Mouse (Mus musculus) hindlimb bud, embryonic 11.5 days (tissue): Measurements from ENCODE around the gene 2310034G01Rik.

Experiments
- DNase-seq: peaks from one replicate; pipeline ENCODE4 v3.0.0-alpha.2; 2012; ENCODE audit warnings: low read depth, low spot score; ENCODE audit errors: extremely low spot score

Gene 2310034G01Rik

GRCm38 (mm10) chr19:46350168-46350932, at the start of gene 2310034G01Rik:
Gene 2310034G01Rik, minus strand, starts transcription at chr19:46350302.
- no peak for DNase-seq

GRCm38 (mm10) chr19:46399886-46400285, 49.8 kb upstream of the 2310034G01Rik start:
- DNase-seq: no peak

- no peak for DNase-seq
Observed at GRCm38 (mm10) chr19:46399372-46399771, 49.3 kb upstream of the 2310034G01Rik start.

- no peak for DNase-seq
Observed at GRCm38 (mm10) chr19:46398401-46398800, 48.3 kb upstream of the 2310034G01Rik start.

GRCm38 (mm10) chr19:46397436-46398001, 47.4 kb upstream of the 2310034G01Rik start:
- no peak for DNase-seq

- peak; percentile 97 for DNase-seq
Observed at GRCm38 (mm10) chr19:46396686-46397435, 46.8 kb upstream of the 2310034G01Rik start, which contains the start of gene Sufu. Gene Sufu, plus strand, starts transcription at chr19:46396896.

- DNase-seq: no peak
Observed at GRCm38 (mm10) chr19:46396109-46396508, 46.0 kb upstream of the 2310034G01Rik start.

- DNase-seq: peak; percentile 99
Observed at GRCm38 (mm10) chr19:46395109-46396009, 45.3 kb upstream of the 2310034G01Rik start, which contains the start of gene Actr1a. Gene Actr1a, minus strand, starts transcription at chr19:46395748.

GRCm38 (mm10) chr19:46394712-46395108, 44.6 kb upstream of the 2310034G01Rik start:
- DNase-seq: no peak

- no peak for DNase-seq
Observed at GRCm38 (mm10) chr19:46392018-46392417, 41.9 kb upstream of the 2310034G01Rik start.

GRCm38 (mm10) chr19:46389872-46390271, 39.8 kb upstream of the 2310034G01Rik start:
- no peak for DNase-seq

- no peak for DNase-seq
Observed at GRCm38 (mm10) chr19:46382275-46382674, 32.2 kb upstream of the 2310034G01Rik start.

GRCm38 (mm10) chr19:46375891-46376290, 25.8 kb upstream of the 2310034G01Rik start:
- DNase-seq: no peak

GRCm38 (mm10) chr19:46375489-46375888, 25.4 kb upstream of the 2310034G01Rik start:
- no peak for DNase-seq

- no peak for DNase-seq
Observed at GRCm38 (mm10) chr19:46374477-46375088, 24.5 kb upstream of the 2310034G01Rik start.

GRCm38 (mm10) chr19:46369204-46369603, 19.1 kb upstream of the 2310034G01Rik start:
- no peak for DNase-seq

- no peak for DNase-seq
Observed at GRCm38 (mm10) chr19:46367798-46368590, 17.9 kb upstream of the 2310034G01Rik start.

- no peak for DNase-seq
Observed at GRCm38 (mm10) chr19:46363294-46364009, 13.3 kb upstream of the 2310034G01Rik start.

- no peak for DNase-seq
Observed at GRCm38 (mm10) chr19:46362104-46362503, 12.0 kb upstream of the 2310034G01Rik start.
